Mouse (Mus musculus) cerebellum, adult 2 months (tissue): ENCODE measurements around the gene Lyrm7.

Experiments used
- CTCF ChIP-seq: fragments of 200-500 bp; IDR thresholded peaks from 2 replicates; pipeline ENCODE4 v1.5.1; 2011; ENCODE audit warnings: low read depth, mild to moderate bottlenecking, control low read depth, low read length, moderate library complexity, borderline replicate concordance; ENCODE audit not compliant: insufficient read depth
- POLR2A ChIP-seq: fragments of 200-500 bp; IDR thresholded peaks from 2 replicates; pipeline ENCODE4 v1.6.1; 2011; ENCODE audit warnings: low read length, control low read depth, borderline replicate concordance; ENCODE audit not compliant: insufficient read depth

GRCm38 (mm10) chr11:54903339-54903738, 42.6 kb upstream of the Lyrm7 start:
- TF ChIP-seq CTCF (no peak), POLR2A (no peak)
